Mouse (Mus musculus) olfactory bulb, adult 2 months (tissue): Measurements from ENCODE around the gene Olfr651.

Experiments
- CTCF ChIP-seq: fragments of 200-500 bp; IDR thresholded peaks from 2 replicates; pipeline ENCODE4 v1.5.1; 2012; ENCODE audit warnings: low read depth, mild to moderate bottlenecking, low read length, moderate library complexity; ENCODE audit not compliant: insufficient read depth
- POLR2A ChIP-seq: fragments of 200-500 bp; IDR thresholded peaks from 2 replicates; pipeline ENCODE4 v1.6.1; 2012; ENCODE audit warnings: mild to moderate bottlenecking, low read depth, low read length, moderate library complexity; ENCODE audit not compliant: insufficient read depth

- no peak for TF ChIP-seq CTCF
- TF ChIP-seq POLR2A = no peak
Measured at GRCm38 (mm10) chr7:104581429-104581828, 31.5 kb downstream of the Olfr651 start.
